22 mouse cellular contexts compared by ENCODE assay signal in the genomic region with DNA sequence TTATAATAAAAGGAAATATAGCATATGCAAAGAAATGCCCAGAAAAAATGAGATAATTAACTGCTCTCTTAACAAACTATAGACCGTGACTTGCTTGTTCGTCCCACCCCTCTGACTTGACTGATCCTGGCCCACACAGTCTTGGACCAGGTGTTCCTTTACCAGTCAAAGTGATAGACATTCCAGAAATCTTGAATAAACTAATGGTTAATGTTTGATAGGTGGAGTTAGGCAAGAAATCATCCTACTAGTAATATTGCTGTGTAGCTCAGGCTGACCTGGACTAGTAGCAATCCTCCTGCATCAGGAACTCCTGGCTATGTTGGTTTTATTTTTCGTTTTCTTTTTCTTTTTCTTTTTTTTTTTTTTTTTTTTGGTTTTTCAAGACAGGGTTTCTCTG. TPM values are rescaled to one million over a fixed set of nuclear protein-coding genes. Genes with fewer than 3 reads are reported as not detected.
DNase-seq lines count a peak whose midpoint lies in the region; ATAC-seq and TF ChIP-seq lines count a peak whose summit lies in the region.
"Had no signal": no experiment of that assay in that cellular context is flagged by ENCODE, and none has a peak within 500 bp of the region (broad histone marks: within the 10 kb centered on the region; RNA-seq: fewer than 3 reads in every experiment).

No protein-coding gene starts in this region.

- H3K4me1 ChIP-seq in intestine, embryonic 14.5 days (replicated peaks; ENCODE audit: control insufficient read depth, insufficient read depth, low read length): no peaks in the 10 kb centered on the region
- 0 out of 2 replicates have a peak, but pooled peaks cover 4% of the 10 kb centered on the region for H3K4me1 ChIP-seq in intestine, embryonic 15.5 days (replicated peaks)
- H3K4me1 ChIP-seq in liver, embryonic 11.5 days (replicated peaks; ENCODE audit: control insufficient read depth, insufficient read depth, low read length): peaks cover 23% of the 10 kb centered on the region
- H3K4me1 ChIP-seq in liver, postnatal 0 days (ENCODE audit: insufficient read depth): peaks cover 25% of the 10 kb centered on the region
- no peaks in the 10 kb centered on the region for H3K4me1 ChIP-seq in limb, embryonic 10.5 days
- H3K4me1 ChIP-seq: embryonic facial prominence, embryonic 13.5 days; embryonic facial prominence, embryonic 15.5 days; forebrain, embryonic 10.5 days; forebrain, embryonic 12.5 days had no signal

- peak; percentile 41 for DNase-seq in intestine, embryonic 14.5 days (ENCODE audit: low spot score)
- DNase-seq in liver, embryonic 11.5 days (ENCODE audit: low spot score): peak; percentile 10
- DNase-seq in liver, postnatal 0 days: no peak
- DNase-seq in limb, embryonic 10.5 days (ENCODE audit: low spot score): peak; percentile 6
- DNase-seq in thymus, postnatal 14 days: no peak
- DNase-seq: adrenal gland, adult 2 months; adrenal gland, postnatal 10 days; adrenal gland, postnatal 25 days; cerebellum, adult 11 months; cerebellum, adult 18-20 months; cerebellum, adult 8-10 months; cerebellum, adult 9-11 months; cerebellum, postnatal 14 days; cerebellum, postnatal 36 days; embryo, embryonic 11 days had no signal

- TF ChIP-seq EP300 in liver, postnatal 0 days (IDR thresholded peaks at IDR 0.05; ENCODE audit: low read depth): no peak

- no peak for TF ChIP-seq CTCF in liver, postnatal 0 days (IDR thresholded peaks at IDR 0.05; ENCODE audit: low read depth)

- no peak overlapping the region for H3K4me3 ChIP-seq in intestine, embryonic 14.5 days (ENCODE audit: low read depth, low read length)
- no peak overlapping the region for H3K4me3 ChIP-seq in intestine, embryonic 15.5 days (replicated peaks)
- no peak overlapping the region for H3K4me3 ChIP-seq in liver, embryonic 11.5 days (ENCODE audit: low read depth, low read length)
- H3K4me3 ChIP-seq in liver, postnatal 0 days (ENCODE audit: low read depth, low read length): no peak overlapping the region
- no peak overlapping the region for H3K4me3 ChIP-seq in limb, embryonic 10.5 days
- H3K4me3 ChIP-seq: embryonic facial prominence, embryonic 13.5 days; embryonic facial prominence, embryonic 15.5 days; erythroblast, embryonic 14.5 days; forebrain, embryonic 10.5 days; forebrain, embryonic 12.5 days had no signal

- H3K36me3 ChIP-seq in intestine, embryonic 14.5 days (ENCODE audit: control insufficient read depth, insufficient read depth, low read length): no peaks in the 10 kb centered on the region
- H3K36me3 ChIP-seq in intestine, embryonic 15.5 days: no peaks in the 10 kb centered on the region
- no peaks in the 10 kb centered on the region for H3K36me3 ChIP-seq in liver, embryonic 11.5 days (ENCODE audit: control insufficient read depth, insufficient read depth, low read length)
- H3K36me3 ChIP-seq in liver, postnatal 0 days (replicated peaks; ENCODE audit: insufficient read depth, low read length): no peaks in the 10 kb centered on the region
- H3K36me3 ChIP-seq in limb, embryonic 10.5 days: no peaks in the 10 kb centered on the region
- H3K36me3 ChIP-seq: embryonic facial prominence, embryonic 13.5 days; embryonic facial prominence, embryonic 15.5 days; forebrain, embryonic 10.5 days; forebrain, embryonic 12.5 days had no signal

- no peaks in the 10 kb centered on the region for H3K27me3 ChIP-seq in intestine, embryonic 14.5 days (replicated peaks; ENCODE audit: control insufficient read depth, insufficient read depth, low read length)
- H3K27me3 ChIP-seq in intestine, embryonic 15.5 days (replicated peaks): no peaks in the 10 kb centered on the region
- H3K27me3 ChIP-seq in liver, embryonic 11.5 days (replicated peaks; ENCODE audit: control insufficient read depth, insufficient read depth, low read length): no peaks in the 10 kb centered on the region
- no peaks in the 10 kb centered on the region for H3K27me3 ChIP-seq in liver, postnatal 0 days (ENCODE audit: insufficient read depth, low read length)
- H3K27me3 ChIP-seq in limb, embryonic 10.5 days (ENCODE audit: low read depth, poor library complexity, severe bottlenecking): no peaks in the 10 kb centered on the region
- H3K27me3 ChIP-seq: embryonic facial prominence, embryonic 13.5 days; embryonic facial prominence, embryonic 15.5 days; forebrain, embryonic 12.5 days had no signal

- H3K4me2 ChIP-seq in intestine, embryonic 14.5 days (ENCODE audit: low read length): no peak overlapping the region
- H3K4me2 ChIP-seq in intestine, embryonic 15.5 days (replicated peaks): no peak overlapping the region
- no peak overlapping the region for H3K4me2 ChIP-seq in liver, embryonic 11.5 days
- no peak overlapping the region for H3K4me2 ChIP-seq in liver, postnatal 0 days (ENCODE audit: low read depth, low read length)
- H3K4me2 ChIP-seq: embryonic facial prominence, embryonic 13.5 days; embryonic facial prominence, embryonic 15.5 days; forebrain, embryonic 12.5 days had no signal

- 79% methylated on average over 3 of the region's 3 CpGs for WGBS in intestine, embryonic 14.5 days
- 74% methylated on average over 3 of the region's 3 CpGs for WGBS in intestine, embryonic 15.5 days
- whole genome bisulfite sequencing in liver, embryonic 11.5 days: 85% methylated on average over 3 of the region's 3 CpGs
- WGBS in liver, postnatal 0 days (ENCODE audit: insufficient replicate concordance): 71% methylated on average over 3 of the region's 3 CpGs
- 86% methylated on average over 3 of the region's 3 CpGs for WGBS in limb, embryonic 10.5 days

- no peak overlapping the region for H3K9ac ChIP-seq in intestine, embryonic 14.5 days (ENCODE audit: low read length)
- H3K9ac ChIP-seq in intestine, embryonic 15.5 days: no peak overlapping the region
- H3K9ac ChIP-seq in liver, embryonic 11.5 days (ENCODE audit: low read depth, low read length): no peak overlapping the region
- H3K9ac ChIP-seq in liver, postnatal 0 days (replicated peaks): no peak overlapping the region
- H3K9ac ChIP-seq: embryonic facial prominence, embryonic 13.5 days; embryonic facial prominence, embryonic 15.5 days; forebrain, embryonic 12.5 days had no signal

- ATAC-seq in intestine, embryonic 14.5 days (replicated peaks; ENCODE audit: low FRiP score, low TSS enrichment, low read depth): no peak
- ATAC-seq in intestine, embryonic 15.5 days: no peak
- no peak for ATAC-seq in liver, embryonic 11.5 days (replicated peaks; ENCODE audit: low FRiP score)
- ATAC-seq in liver, postnatal 0 days: no peak
- ATAC-seq: forebrain, embryonic 14.5 days had no signal

- no peak overlapping the region for H3K27ac ChIP-seq in intestine, embryonic 14.5 days (ENCODE audit: low read depth)
- no peak overlapping the region for H3K27ac ChIP-seq in intestine, embryonic 15.5 days
- no peak overlapping the region for H3K27ac ChIP-seq in liver, embryonic 11.5 days (ENCODE audit: low read depth, low read length)
- H3K27ac ChIP-seq in liver, postnatal 0 days (ENCODE audit: low read depth): no peak overlapping the region
- no peak overlapping the region for H3K27ac ChIP-seq in limb, embryonic 10.5 days
- H3K27ac ChIP-seq: embryonic facial prominence, embryonic 13.5 days; embryonic facial prominence, embryonic 15.5 days; forebrain, embryonic 10.5 days; forebrain, embryonic 12.5 days had no signal

- H3K9me3 ChIP-seq in intestine, embryonic 14.5 days (ENCODE audit: control insufficient read depth, low read length): no peaks in the 10 kb centered on the region
- no peaks in the 10 kb centered on the region for H3K9me3 ChIP-seq in intestine, embryonic 15.5 days
- no peaks in the 10 kb centered on the region for H3K9me3 ChIP-seq in liver, embryonic 11.5 days (ENCODE audit: control insufficient read depth, low read length)
- no peaks in the 10 kb centered on the region for H3K9me3 ChIP-seq in liver, postnatal 0 days (ENCODE audit: low read length)
- no peaks in the 10 kb centered on the region for H3K9me3 ChIP-seq in limb, embryonic 10.5 days (replicated peaks)
- H3K9me3 ChIP-seq: embryonic facial prominence, embryonic 13.5 days; embryonic facial prominence, embryonic 15.5 days; forebrain, embryonic 10.5 days; forebrain, embryonic 12.5 days had no signal

RNA-seq across cellular contexts. Expression of gene Fads1, which starts 14.2 kb away (rescaled TPM):
- polyA plus RNA-seq in intestine, embryonic 14.5 days (2014; fragmentation: Nextera tagmentation; extraction: Ambion mirVana): 134 and 142 TPM in 2 replicates
- 145 and 146 TPM in 2 replicates for polyA plus RNA-seq in intestine, embryonic 15.5 days (2015; fragmentation: Nextera tagmentation; extraction: Ambion mirVana)
- polyA plus RNA-seq in liver, embryonic 11.5 days (2014; fragmentation: Nextera tagmentation; extraction: Ambion mirVana): 113 and 121 TPM in 2 replicates
- 88.0 and 97.1 TPM in 2 replicates for polyA plus RNA-seq in liver, postnatal 0 days (2015; fragmentation: Nextera tagmentation; extraction: Ambion mirVana)
- 142 and 155 TPM in 2 replicates for polyA plus RNA-seq in limb, embryonic 10.5 days (2016; fragmentation: Nextera tagmentation; extraction: Ambion mirVana)

RNA-seq across cellular contexts. Expression of gene Tmem258, which starts 35.4 kb away (rescaled TPM):
- 462 and 499 TPM in 2 replicates for polyA plus RNA-seq in intestine, embryonic 14.5 days (2014; fragmentation: Nextera tagmentation; extraction: Ambion mirVana)
- polyA plus RNA-seq in intestine, embryonic 15.5 days (2015; fragmentation: Nextera tagmentation; extraction: Ambion mirVana): 470 and 520 TPM in 2 replicates
- 472 and 478 TPM in 2 replicates for polyA plus RNA-seq in liver, embryonic 11.5 days (2014; fragmentation: Nextera tagmentation; extraction: Ambion mirVana)
- polyA plus RNA-seq in liver, postnatal 0 days (2015; fragmentation: Nextera tagmentation; extraction: Ambion mirVana): 183 and 195 TPM in 2 replicates
- polyA plus RNA-seq in limb, embryonic 10.5 days (2016; fragmentation: Nextera tagmentation; extraction: Ambion mirVana): 420 and 432 TPM in 2 replicates

RNA-seq across cellular contexts. Expression of gene Fen1, which starts 35.5 kb away (rescaled TPM):
- 93.8 and 95.6 TPM in 2 replicates for polyA plus RNA-seq in intestine, embryonic 14.5 days (2014; fragmentation: Nextera tagmentation; extraction: Ambion mirVana)
- 92.2 and 97.4 TPM in 2 replicates for polyA plus RNA-seq in intestine, embryonic 15.5 days (2015; fragmentation: Nextera tagmentation; extraction: Ambion mirVana)
- polyA plus RNA-seq in liver, embryonic 11.5 days (2014; fragmentation: Nextera tagmentation; extraction: Ambion mirVana): 215 and 236 TPM in 2 replicates
- 59.4 and 67.0 TPM in 2 replicates for polyA plus RNA-seq in liver, postnatal 0 days (2015; fragmentation: Nextera tagmentation; extraction: Ambion mirVana)
- polyA plus RNA-seq in limb, embryonic 10.5 days (2016; fragmentation: Nextera tagmentation; extraction: Ambion mirVana): 188 and 204 TPM in 2 replicates

Comparison
In these comparisons a context has a peak if more than half of its experiments do, and no peak if none do; other contexts are left out.
1. DNase-seq: peak in intestine, embryonic 14.5 days (single experiment), liver, embryonic 11.5 days (single experiment) and limb, embryonic 10.5 days (single experiment); none in liver, postnatal 0 days (single experiment) and thymus, postnatal 14 days (single experiment).